Mouse (Mus musculus) liver, embryonic 15.5 days (tissue): ENCODE measurements around the gene A4galt. TPM values are rescaled to one million over a fixed set of nuclear protein-coding genes. Genes with fewer than 3 reads are reported as not detected.

Experiments used
- ATAC-seq: fragments of 200-750 bp; cut with Nextera tagmentation; 2 replicates; pipeline ENCODE4 v1.8.0; 2017; ENCODE audit warnings: moderate number of reproducible peaks, mild to moderate bottlenecking, moderate library complexity; ENCODE audit not compliant: insufficient read depth
- H3K27ac ChIP-seq: fragments of 300-500 bp; sonication (generic); replicated peaks from 2 replicates; pipeline ENCODE4 v1.5.1; 2015; ENCODE audit warnings: mild to moderate bottlenecking, inconsistent platforms
- H3K27me3 ChIP-seq: fragments of 300-500 bp; sonication (generic); 2 replicates; pipeline ENCODE4 v1.6.1; 2015; ENCODE audit warnings: mild to moderate bottlenecking, inconsistent platforms
- H3K36me3 ChIP-seq: fragments of 300-500 bp; sonication (generic); replicated peaks from 2 replicates; pipeline ENCODE4 v1.6.1; 2015; ENCODE audit warnings: moderate library complexity, mild to moderate bottlenecking, inconsistent platforms
- H3K4me1 ChIP-seq: fragments of 300-500 bp; sonication (generic); replicated peaks from 2 replicates; pipeline ENCODE4 v1.6.1; 2015; ENCODE audit warnings: inconsistent platforms
- H3K4me2 ChIP-seq: fragments of 300-500 bp; sonication (generic); 2 replicates; pipeline ENCODE4 v1.6.1; 2015; ENCODE audit warnings: moderate library complexity, mild to moderate bottlenecking, inconsistent platforms
- H3K4me3 ChIP-seq: fragments of 300-500 bp; sonication (generic); replicated peaks from 2 replicates; pipeline ENCODE4 v1.5.1; 2015; ENCODE audit warnings: mild to moderate bottlenecking, inconsistent platforms
- H3K9ac ChIP-seq: fragments of 300-500 bp; sonication (generic); 2 replicates; pipeline ENCODE4 v1.6.1; 2015; ENCODE audit warnings: moderate library complexity, mild to moderate bottlenecking, inconsistent platforms
- H3K9me3 ChIP-seq: fragments of 300-500 bp; sonication (generic); replicated peaks from 2 replicates; pipeline ENCODE4 v1.6.1; 2016; ENCODE audit warnings: inconsistent platforms
- WGBS: fragments of 180-500 bp; shearing (Covaris S2); methylation state at CpG from one replicate; pipeline ENCODE4 v1.1.7; 2015; ENCODE audit warnings: mixed read lengths; ENCODE audit not compliant: insufficient replicate concordance; 5-methylcytosine and 5-hydroxymethylcytosine counted together
- polyA plus RNA-seq: library from polyadenylated mRNA; unstranded; fragments of >200 nt; fragmentation: Nextera tagmentation; extraction: Ambion mirVana; gene quantifications from 2 replicates; pipeline ENCODE4 v1.2.1, GENCODE M21; 2015

Gene A4galt
- polyA plus RNA-seq, 1 experiment from 2014 or later = 0.13 TPM

- no peaks in the 10 kb centered on the region for H3K9me3 ChIP-seq
- no peak overlapping the region for H3K4me2 ChIP-seq
- H3K4me1 ChIP-seq = peaks cover 9% of the 10 kb centered on the region; the same call in 1 of the 2 replicates
- no peak for ATAC-seq
- no peak overlapping the region for H3K27ac ChIP-seq
- WGBS = 63% methylated on average over 4 of the region's 4 CpGs
- H3K36me3 ChIP-seq = no peaks in the 10 kb centered on the region
- peaks cover 10% of the 10 kb centered on the region; the same call in 1 of the 2 replicates for H3K27me3 ChIP-seq
- H3K4me3 ChIP-seq = no peak overlapping the region
- H3K9ac ChIP-seq = no peak overlapping the region
Observed at GRCm38 (mm10) chr15:83202412-83202811, 49.2 kb downstream of the A4galt start.

- no peak for ATAC-seq
- no peaks in the 10 kb centered on the region for H3K9me3 ChIP-seq
- WGBS = 72% methylated on average over 4 of the region's 4 CpGs
Observed at GRCm38 (mm10) chr15:83193413-83193812, 58.2 kb downstream of the A4galt start.

GRCm38 (mm10) chr15:83182351-83182750 is 69.2 kb downstream of the A4galt start:
- peaks cover 18% of the 10 kb centered on the region for H3K4me1 ChIP-seq
- H3K9me3 ChIP-seq = no peaks in the 10 kb centered on the region
- no peak overlapping the region for H3K4me3 ChIP-seq
- H3K9ac ChIP-seq = no peak overlapping the region
- no peaks in the 10 kb centered on the region for H3K36me3 ChIP-seq
- WGBS = 56% methylated on average over 5 of the region's 5 CpGs
- H3K4me2 ChIP-seq = 0 out of 2 replicates have a peak overlapping the region, but pooled peaks have one; percentile 0
- peak overlapping the region; percentile 16; the same call in 1 of the 2 replicates for H3K27ac ChIP-seq
- H3K27me3 ChIP-seq = peaks cover 4% of the 10 kb centered on the region; the same call in 1 of the 2 replicates
- ATAC-seq = no peak

More at GRCm38 (mm10) chr15:83193413-83193812, 58.2 kb downstream of the A4galt start:
- no peak overlapping the region for H3K4me2 ChIP-seq
- H3K36me3 ChIP-seq = no peaks in the 10 kb centered on the region
- H3K27me3 ChIP-seq = no peaks in the 10 kb centered on the region
- H3K4me1 ChIP-seq = no peaks in the 10 kb centered on the region
- H3K9ac ChIP-seq = no peak overlapping the region
- H3K4me3 ChIP-seq = no peak overlapping the region
- H3K27ac ChIP-seq = no peak overlapping the region

GRCm38 (mm10) chr15:83181800-83182330 is 69.7 kb downstream of the A4galt start:
- Histone ChIP-seq H3K4me1 (peaks cover 18% of the 10 kb centered on the region), H3K36me3 (no peaks in the 10 kb centered on the region), H3K9ac (no peak overlapping the region), H3K4me3 (no peak overlapping the region), H3K27me3 (peaks cover 4% of the 10 kb centered on the region; the same call in 1 of the 2 replicates), H3K9me3 (no peaks in the 10 kb centered on the region), H3K27ac (peak overlapping the region; percentile 16; the same call in 1 of the 2 replicates), H3K4me2 (0 out of 2 replicates have a peak overlapping the region, but pooled peaks have one; percentile 0)
- WGBS = 37% methylated on average over 4 of the region's 4 CpGs
- ATAC-seq = peak; percentile 70

- no peak for ATAC-seq
- H3K27me3 ChIP-seq = no peaks in the 10 kb centered on the region
- 78% methylated on average over 6 of the region's 6 CpGs for WGBS
- H3K27ac ChIP-seq = no peak overlapping the region
- H3K4me3 ChIP-seq = no peak overlapping the region
- H3K4me2 ChIP-seq = no peak overlapping the region
- no peaks in the 10 kb centered on the region for H3K36me3 ChIP-seq
- no peak overlapping the region for H3K9ac ChIP-seq
- peaks cover 18% of the 10 kb centered on the region for H3K4me1 ChIP-seq
- no peaks in the 10 kb centered on the region for H3K9me3 ChIP-seq
Observed at GRCm38 (mm10) chr15:83180004-83180403, 71.6 kb downstream of the A4galt start.

Other genes starting within 250 kb of the A4galt start
- gene Nfam1, start 218.5 kb downstream of the A4galt start, polyA plus RNA-seq = 12.1 and 12.8 TPM in 2 replicates
- 16.0 TPM in 2 replicates for gene Serhl, start 162.3 kb downstream of the A4galt start, polyA plus RNA-seq
- 22.0 and 25.7 TPM in 2 replicates for gene Rrp7a, start 129.0 kb downstream of the A4galt start, polyA plus RNA-seq
- 55.5 and 61.3 TPM in 2 replicates for gene Poldip3, start 102.4 kb downstream of the A4galt start, polyA plus RNA-seq
- 143 and 165 TPM in 2 replicates for gene Cyb5r3, start 79.2 kb downstream of the A4galt start, polyA plus RNA-seq
- 15.4 TPM in 2 replicates for gene Arfgap3, start 98.5 kb upstream of the A4galt start, polyA plus RNA-seq
- gene Pacsin2, start 212.8 kb upstream of the A4galt start, polyA plus RNA-seq = 46.7 and 50.5 TPM in 2 replicates